Mouse (Mus musculus) neural tube, embryonic 10.5 days (tissue): ENCODE measurements at regions not wholly inside any gene's neighbourhood (a gene's known extent, or its start where the extent isn't known, plus 50 kb on each side); places are given as distances from the start of the nearest gene placed in this dataset.
"Not testable (repeated sequence)": the region's sequence is repeated elsewhere in the genome, so short reads cannot be mapped to it uniquely, and the experiment has no call there.

Experiments used
- DNase-seq: peaks from one replicate; pipeline ENCODE4 v3.0.0-alpha.2; 2017; ENCODE audit warnings: low spot score; ENCODE audit errors: extremely low spot score

GRCm38 (mm10) chr14:90488301-90488700 is 2017.1 kb upstream of the Pcdh20 start:
- DNase-seq = no peak

- DNase-seq = no peak
Observed at GRCm38 (mm10) chr14:90447971-90448370, 1976.8 kb upstream of the Pcdh20 start.

- peak; percentile 71 for DNase-seq
Observed at GRCm38 (mm10) chr14:90432874-90433543, 1961.8 kb upstream of the Pcdh20 start.

DNA sequence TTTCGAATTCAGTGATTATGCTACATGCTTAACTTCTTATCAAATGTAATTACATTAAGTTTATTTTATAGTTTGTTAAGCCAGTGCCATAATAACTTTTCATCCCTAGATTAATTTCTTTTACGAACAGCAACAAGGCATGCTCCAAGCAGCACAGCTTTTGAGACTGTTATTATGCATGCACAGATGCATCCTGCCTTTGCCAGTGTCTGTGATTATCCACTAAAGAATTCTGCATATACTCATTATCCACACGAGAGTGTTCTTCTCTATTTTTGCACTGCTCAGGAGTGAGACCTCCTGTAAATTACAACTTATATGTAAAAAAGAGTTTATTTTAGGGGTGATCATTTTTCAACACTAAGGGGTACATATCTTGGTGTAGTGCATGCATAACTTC is 1941.5 kb upstream of the Pcdh20 start:
- no peak for DNase-seq

DNA sequence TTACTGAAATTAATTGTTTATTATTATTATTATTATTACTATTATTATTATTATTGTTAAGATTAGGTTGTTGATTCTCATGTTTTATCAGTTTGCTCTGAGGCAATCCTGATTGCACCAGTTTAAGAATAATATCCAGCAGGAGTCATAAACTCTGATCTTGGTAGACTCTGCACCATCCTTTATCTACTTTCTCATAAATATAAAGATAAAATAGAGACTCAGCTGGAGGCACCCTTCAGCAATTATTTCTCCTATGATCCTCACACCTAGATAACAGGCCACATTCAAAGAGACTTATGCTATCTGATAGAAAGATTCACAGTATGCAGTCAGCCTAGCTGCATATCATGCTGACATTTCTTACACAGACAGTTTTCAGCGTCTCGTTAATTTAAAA is 1935.2 kb upstream of the Pcdh20 start:
- no peak for DNase-seq

DNA sequence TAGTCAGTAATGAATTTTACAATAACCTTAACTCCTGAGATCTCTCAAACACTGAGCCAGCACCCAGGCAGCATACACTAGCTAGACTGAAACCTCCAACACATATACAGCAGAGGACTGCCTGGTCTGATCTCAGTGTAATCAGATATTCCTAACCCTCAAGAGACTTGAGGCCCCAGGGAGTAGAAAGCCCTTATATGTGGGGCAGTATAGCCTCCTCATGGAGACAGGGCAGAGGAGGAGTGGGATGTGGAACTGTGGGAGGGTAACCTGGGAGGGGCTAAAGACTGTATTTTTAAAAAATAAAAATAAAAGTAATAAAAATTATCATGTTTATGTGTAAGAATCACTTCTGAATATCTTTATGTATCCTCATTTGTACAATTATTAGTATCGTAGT is 1934.3 kb upstream of the Pcdh20 start:
- no peak for DNase-seq

DNA sequence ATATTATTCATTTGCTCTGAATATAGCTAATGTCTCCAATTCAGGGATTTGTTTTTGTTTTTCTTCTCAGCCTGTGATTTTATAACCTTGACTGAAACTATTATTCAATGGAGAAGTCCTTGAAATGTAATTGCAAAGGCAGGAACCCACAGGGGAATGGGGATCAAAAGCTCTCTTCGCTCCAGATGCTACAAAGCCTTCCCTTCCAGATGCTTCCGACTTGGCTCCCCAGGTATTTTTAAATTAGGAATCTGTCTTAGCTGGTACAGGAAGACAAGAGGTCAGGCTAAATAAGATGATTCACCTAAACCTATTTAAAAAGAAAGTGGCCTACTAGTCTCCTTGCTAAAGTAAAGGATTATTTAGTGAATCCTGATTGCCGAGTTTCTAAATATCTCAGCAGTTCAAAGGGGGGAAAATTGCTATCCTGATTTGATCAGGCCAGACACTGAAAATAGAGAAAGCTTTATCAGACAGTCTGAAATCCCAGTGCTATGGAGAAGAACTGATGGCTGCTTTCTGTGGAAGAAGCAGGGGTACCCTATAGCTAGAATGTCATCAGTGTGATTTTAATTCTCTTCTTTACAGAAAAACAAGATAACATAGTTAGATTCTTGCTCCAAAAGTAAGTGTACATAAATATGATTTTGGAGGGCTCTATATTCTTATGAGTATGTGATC is 1896.2 kb upstream of the Pcdh20 start:
- no peak for DNase-seq

GRCm38 (mm10) chr14:90334541-90334940 is 1863.3 kb upstream of the Pcdh20 start:
- DNase-seq = no peak

GRCm38 (mm10) chr14:90295456-90295855 is 1824.3 kb upstream of the Pcdh20 start:
- DNase-seq = not testable (repeated sequence)

DNA sequence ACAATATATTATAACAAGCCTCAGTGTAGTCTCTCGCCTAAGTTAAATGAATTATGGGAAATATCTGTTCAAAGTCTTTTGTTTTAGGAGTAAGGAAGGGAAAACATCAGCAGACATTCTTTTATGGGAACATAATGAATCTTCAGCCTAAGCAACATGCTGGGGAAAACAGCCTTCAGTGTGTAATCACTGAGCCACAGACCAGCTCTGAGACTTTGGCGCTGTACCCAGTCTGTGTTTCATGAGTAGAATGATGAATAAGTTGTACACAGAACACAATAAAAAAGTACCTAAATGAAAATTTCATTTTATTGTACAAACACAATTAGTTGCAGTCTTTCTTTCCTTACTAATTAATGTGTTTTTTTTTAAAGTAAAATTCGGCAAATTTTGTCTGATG is 1774.8 kb upstream of the Pcdh20 start:
- DNase-seq = no peak

GRCm38 (mm10) chr14:90232661-90233060 is 1761.5 kb upstream of the Pcdh20 start:
- DNase-seq = no peak

DNA sequence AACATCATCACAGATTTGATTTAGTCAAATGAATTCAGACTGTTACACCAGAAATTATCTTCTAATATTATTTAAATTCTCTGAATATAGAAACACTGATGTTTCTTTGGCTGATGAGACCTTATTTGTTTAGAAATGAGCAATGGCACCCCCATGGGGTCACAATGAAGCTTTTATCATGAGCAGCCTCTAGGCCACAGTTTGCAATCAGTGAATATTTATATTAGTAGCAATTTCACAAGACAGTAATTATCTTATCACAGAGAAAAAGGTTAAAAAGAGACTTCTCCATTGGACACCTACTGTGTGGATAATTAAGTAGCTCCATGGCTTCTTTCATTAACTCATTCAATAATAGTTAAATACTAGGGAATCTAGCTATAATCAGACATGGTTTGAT is 1729.1 kb upstream of the Pcdh20 start:
- no peak for DNase-seq

GRCm38 (mm10) chr14:90197791-90198190 is 1726.6 kb upstream of the Pcdh20 start:
- no peak for DNase-seq

DNA sequence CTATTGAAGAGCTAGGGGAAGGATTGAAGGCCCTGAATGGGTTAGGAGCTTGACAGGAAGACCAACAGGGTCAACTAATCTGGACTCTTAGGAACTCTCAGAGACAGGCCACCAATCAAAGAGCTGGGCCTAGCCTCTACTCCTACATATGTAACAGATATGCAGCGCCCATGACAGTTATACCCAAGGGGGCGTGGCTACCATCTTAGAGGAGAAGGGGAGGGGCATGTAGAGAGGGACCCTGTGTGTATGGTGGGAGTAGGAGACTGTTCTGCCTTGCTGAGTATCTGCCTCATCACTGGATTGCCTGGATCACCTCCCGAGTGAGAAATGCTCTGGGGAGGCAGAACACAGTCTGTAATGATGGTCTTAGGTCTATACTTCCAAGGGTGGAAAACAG is 1701.5 kb upstream of the Pcdh20 start:
- DNase-seq = no peak
